Mouse (Mus musculus) skeletal muscle tissue, adult 2 months (tissue): ENCODE measurements around the gene Tspan5.

Source experiments
- DNase-seq: peaks from one replicate; pipeline ENCODE4 v3.0.0-alpha.2; 2012; ENCODE audit warnings: low read depth, low spot score

Tspan5 gene

GRCm38 (mm10) chr3:138807795-138808194 is 65.8 kb downstream of the Tspan5 start:
- DNase-seq: no peak

- DNase-seq: no peak
Measured at GRCm38 (mm10) chr3:138809509-138809908, 67.5 kb downstream of the Tspan5 start.

DNA sequence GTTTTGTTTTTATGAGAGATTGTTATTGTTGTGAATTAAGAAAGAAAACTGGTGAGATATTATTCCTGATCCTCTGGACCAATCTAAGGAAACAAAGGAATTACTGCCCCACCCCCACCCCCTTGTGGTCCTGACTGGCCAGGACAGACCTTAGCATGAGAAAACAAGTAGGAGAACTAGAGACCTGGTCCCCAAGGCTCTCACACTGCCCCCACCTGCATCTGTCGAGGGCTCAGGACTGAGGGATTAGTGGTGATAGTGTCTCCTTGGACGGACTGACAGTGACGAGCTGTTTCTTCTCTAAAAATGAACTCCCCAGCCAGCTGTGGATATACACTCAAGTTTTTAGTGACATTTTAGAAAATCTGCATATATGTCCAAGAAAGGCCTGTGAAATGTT is 70.6 kb downstream of the Tspan5 start:
- no peak for DNase-seq

DNA sequence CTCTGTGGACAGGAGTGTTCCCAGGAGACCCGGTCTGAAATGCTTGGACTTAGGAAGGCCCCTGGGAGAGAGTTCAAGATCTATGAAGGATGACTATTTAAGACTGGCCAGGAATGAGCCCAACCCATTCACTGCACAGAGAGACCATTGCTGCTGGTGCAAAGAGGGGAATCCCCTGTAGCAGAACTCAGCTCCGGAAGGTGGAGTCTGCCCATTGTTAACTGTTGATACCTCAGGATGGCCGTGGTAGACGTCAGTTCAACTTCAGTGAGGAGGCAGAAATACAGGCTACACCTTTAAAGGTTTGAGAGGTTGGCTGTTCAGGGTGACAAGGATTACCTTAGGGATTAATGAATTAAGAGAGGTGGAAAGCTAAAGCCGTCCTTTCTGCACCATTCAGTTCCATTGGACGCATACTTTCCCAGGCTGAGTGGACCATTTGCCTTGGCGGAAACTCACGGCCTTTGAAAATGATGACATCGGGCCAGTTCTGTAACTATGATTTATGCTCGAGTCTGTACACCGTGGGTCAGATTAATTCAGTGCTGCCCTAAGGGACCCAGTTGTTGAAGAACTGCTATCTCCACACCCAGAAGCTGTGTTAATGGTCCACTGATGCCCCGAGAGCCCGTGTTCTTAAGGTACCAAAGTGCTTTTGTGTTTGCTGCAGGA is 71.3 kb downstream of the Tspan5 start:
- DNase-seq: no peak

GRCm38 (mm10) chr3:138814457-138814856 is 72.5 kb downstream of the Tspan5 start:
- no peak for DNase-seq

DNA sequence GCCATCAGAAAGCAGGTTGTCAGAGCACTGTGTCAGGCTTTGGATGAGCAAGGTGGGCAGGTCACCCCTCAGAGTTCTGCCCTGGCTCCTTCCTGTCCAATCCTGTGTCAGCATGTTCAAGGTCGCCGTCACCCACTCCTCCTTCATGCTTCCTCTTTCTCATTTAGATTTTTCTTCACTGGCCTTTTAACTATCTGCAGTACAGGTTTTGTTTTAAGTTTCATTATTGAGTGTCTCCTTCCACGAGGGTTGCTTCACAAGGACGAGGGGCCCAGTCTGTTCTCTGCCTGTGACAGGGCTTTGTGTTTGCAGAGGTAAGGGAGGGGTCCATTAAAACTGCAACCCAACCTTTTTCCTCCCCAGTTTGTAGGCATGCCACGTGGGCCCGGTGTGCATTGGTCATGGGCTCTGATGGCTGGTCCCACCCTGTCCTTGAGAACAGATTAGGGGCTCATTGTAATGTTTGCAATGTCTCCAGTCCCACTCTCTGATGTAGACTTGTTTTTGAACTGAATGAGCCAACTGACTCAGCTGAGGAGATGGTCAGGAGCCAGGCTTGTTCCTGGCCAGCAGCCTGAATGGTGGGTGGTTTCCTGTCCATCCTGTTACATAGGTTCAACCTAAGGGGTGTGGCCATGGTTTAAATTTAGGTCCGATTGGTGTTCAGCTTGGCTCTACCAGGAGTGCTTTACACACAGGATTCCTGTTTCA is 73.3 kb downstream of the Tspan5 start:
- DNase-seq: peak; percentile 16

DNA sequence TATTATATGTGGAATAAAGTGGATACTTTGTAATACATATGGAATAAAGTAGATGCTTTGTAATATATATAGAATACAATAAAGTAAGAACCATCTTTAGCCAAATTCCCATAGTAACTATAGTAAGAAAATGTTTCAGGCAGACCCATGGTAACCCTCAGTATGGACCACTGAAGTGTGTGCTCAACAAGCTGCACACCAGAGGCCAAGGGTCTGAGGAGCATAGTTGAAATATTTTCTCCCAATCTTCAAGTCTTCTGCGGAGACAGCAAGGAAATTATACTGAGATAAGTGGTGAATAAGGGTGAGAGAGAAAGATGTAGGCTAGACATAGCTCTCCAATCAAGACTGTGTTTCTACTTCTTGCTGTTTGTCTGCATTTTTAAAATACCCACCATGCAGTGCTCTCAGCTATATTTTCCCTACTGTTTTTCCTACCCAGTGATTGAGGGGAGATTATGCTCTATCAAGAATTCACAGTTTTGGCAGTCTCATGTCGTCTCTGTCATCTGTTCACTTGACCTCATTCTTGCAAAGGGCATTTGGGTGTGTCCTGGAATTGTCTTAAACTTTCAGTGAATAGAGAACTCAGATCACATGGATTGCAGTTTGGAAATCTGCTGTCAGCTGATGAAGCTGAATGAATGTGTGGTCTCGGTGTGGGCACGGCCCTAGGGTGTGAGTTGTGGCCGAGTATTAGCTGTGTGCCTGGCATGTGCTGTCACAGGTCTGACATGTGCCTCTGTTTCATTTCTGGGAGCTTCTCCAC is 75.1 kb downstream of the Tspan5 start:
- peak; percentile 16 for DNase-seq

DNA sequence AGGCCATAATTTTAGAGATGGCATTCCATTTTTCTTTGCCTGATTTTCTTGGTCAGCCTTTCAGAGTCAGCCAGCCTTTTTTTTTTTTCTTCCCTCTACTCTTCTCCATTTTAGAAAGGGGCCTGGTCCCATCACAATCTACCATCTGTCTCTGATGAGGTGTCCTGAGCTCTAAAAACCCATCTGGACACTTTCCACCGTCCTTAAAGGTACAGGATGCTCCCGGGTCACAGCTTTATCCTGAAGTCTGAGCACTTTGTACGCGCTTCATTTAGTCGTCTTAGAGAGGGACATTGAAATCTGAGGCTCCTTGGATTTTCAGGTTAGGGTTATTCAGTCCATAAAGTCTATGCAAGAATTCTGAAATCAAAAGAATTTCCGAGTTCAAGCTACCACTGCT is 77.9 kb downstream of the Tspan5 start:
- no peak for DNase-seq

DNA sequence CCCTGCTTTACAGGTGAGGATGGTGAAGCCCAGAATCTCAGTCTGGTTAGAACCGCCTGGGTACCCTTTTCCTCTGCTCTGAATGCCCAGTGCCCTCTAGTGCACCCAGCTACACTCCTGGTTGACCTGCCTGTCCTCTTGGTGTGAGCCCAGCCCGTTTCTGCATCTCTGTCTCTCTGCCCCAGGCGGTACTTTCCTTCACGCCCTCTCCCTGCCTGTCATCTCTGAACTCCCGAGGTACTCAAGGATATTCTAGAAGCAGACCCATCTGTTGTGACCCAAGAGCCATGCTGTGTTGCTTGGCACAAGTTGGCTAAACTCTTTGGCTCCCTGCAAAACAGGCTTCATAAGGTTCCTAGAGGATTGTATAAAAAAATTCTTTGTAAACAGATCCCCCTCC is 78.3 kb downstream of the Tspan5 start:
- DNase-seq: no peak

DNA sequence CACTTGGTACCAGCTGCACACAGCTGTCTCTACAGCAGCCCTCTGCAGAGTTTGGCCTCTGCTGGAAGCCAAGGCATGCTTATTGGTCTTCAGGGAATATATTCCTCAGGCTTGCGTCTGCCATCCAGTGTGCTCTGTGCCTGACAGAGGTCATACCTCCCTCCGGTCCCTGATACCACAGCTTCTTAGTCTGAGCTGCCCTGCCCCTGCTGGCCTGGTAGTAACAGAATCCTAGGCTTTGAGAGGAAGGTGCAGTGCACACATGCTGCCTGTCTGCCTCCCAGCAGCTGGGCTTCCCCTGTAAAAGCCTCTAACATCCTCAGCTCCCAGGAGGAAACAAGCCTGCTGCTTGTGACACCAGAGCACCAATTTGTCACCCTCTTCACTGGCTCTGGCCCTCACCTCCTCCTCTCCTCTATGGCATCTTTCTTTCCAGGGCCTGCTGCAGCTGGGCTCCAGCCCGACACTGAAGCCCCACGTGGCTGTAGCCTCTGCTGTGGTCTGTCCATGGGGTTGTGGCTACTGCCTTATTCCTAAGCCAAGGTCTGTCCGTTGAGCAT is 80.0 kb downstream of the Tspan5 start:
- DNase-seq: no peak

DNA sequence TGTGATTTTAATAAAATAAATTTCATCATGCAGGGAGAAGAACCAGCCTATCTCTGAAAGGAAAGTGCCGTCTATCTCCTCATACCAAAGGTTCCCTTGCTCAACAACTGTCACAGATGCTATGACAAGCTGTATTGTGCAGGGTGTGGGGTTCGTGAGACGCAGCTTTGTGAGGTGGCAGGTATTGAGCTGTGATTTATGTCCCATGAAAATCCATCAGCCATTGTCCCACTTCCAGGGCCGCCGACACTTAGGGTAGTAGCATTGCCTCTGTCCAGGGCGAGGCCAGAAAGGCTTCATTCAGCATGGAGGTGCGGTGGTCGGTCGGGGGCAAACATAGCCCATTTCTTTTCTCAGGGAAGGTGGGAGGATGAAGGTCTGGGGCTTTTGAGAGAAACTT is 81.9 kb downstream of the Tspan5 start:
- no peak for DNase-seq

DNA sequence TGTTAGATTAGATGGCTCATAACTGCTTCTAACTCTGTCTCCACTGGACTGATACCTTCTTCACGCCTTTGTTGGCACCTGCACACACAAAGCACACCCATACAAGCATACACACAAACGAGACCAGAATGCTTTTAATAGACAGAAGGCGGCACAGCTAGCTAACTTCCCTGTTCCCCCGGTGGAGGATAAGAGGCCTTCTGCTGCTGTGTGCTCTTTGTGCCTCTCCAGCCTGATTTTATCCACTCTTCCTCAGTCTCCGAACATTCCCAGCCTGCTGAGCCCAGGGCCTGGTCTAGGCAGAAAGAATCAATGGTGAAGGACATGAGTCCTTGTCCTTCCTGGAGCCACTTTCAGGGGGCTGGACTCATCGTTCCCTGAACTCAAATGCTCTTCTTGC is 83.3 kb downstream of the Tspan5 start:
- DNase-seq: no peak

GRCm38 (mm10) chr3:138826243-138826800 is 84.3 kb downstream of the Tspan5 start:
- DNase-seq: no peak

DNA sequence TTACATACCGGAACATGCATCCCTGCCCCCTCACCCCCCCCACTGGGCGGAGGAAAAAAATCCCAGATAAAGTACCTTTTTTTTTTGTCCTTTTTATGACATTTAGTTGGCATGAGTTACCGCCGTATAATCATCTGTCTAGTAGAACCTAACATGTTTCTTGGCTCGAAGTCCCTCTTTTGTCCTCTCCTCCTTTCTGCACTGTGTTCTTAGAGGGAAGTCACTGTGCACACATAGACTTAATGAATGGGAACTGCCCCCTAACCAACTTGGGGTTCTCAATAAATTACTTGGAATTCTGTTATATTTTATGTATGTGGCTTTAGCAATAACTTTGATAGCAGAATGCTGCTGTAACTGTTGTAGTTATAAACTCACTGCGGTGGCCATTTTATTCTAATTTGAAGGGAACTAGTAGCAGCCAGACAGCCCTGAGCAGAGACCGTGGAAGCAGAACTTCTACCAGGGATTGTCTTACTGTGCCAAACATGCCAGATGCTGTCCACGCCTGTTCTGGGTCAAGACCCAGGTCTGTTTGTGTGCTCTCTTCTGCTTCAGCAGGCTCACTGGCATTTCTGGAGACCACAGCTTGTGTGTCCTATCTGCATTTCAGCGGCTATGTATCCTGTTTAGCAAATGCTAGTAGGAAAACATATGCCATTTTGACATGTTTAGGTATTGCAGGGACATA is 91.0 kb downstream of the Tspan5 start:
- DNase-seq: no peak

DNA sequence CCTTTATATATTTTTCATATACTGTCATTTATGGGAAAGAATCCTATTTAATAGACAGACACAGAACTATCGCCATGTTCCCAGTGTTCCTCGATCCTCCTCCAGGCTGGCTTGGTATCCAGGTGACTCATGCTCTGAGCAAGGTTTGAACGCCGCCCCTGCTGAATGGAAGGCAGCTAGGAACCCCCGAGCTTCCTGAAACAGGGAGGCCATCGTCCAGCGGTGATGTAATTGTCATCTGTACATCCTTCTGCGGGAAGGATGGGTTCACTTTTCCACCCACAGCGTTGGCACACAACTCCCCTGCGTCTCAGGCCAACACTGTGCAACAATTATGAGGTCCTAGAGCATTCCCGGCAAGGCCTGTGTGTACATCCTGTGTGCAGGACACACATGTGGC is 92.2 kb downstream of the Tspan5 start:
- DNase-seq: no peak

DNA sequence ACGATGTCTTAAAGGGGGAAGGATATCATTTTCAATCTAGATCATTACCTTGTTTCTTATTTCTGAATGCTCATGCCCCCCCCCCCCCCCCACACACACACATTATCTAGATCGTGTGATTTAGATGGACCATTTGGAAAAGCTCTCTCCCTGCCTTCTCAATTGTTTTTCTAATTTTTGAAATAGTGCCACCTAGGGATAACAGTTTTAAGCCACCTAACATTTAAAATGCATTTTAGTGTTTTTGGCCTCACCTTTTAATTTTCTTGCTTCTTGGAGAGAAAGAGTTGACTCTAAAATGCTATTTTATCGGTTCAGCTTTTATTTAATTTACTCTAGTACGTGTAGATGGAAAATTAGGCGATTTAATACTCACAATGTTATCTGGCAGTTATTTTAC is 94.9 kb downstream of the Tspan5 start:
- DNase-seq: no peak

- no peak for DNase-seq
Measured at GRCm38 (mm10) chr3:138837651-138838050, 95.7 kb downstream of the Tspan5 start.

DNA sequence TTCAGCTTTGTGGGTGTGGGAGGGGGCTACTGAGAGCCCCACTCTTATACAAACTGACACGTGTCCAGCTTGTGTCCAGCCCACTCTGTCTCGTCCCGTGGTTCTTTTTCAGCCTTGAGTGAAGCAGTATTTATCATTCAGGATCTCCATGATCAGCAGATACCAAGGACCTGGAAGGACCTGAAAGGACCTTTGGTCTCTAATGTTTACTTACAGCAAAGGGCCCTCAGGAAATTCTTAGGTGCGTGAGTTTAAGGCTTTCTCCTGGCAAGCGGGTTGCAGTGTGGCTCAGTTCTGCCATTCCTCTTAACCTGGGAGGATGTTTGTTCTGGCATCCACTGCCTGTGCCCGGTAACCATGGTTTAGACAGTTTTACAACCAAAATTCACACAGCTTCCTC is 97.7 kb downstream of the Tspan5 start:
- no peak for DNase-seq

DNA sequence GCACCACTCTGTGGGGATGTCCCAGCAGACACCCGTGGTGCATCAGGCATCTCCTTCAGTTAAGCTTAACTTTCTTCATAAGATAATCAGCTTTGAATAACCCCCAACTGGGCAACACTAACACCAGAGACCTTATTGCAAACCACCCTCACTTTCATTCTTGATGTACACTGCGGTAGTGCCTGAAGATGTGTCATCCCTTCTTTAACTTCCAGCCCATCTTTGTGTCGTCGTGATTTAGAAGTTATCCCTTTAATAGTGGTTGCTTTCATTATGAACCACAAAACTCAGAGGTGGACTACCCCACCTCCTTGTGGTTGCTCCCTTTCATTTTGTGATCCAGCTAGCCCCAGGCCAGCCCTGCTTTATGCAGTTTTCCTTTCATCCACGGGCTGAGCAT is 99.3 kb downstream of the Tspan5 start:
- DNase-seq: no peak

DNA sequence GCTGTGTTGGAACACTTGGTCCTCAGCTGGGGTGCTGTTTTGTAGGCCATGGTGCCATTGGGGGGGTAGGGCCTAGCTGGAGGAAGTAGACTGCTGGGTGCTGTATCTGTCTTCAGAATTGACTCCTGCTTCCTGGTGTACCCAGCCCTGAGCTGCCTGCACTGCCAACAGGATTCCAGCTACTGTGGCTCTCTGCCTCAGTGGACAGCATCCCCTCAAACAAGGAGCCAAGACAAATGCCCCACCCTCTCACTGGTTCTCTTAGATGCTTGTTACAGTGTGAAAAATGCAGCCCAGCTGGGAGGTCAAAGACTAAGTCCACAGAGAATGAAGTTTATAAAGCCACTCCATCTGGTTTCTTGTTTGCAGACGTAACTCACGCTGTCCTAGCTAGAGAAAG is 101.2 kb downstream of the Tspan5 start:
- no peak for DNase-seq

DNA sequence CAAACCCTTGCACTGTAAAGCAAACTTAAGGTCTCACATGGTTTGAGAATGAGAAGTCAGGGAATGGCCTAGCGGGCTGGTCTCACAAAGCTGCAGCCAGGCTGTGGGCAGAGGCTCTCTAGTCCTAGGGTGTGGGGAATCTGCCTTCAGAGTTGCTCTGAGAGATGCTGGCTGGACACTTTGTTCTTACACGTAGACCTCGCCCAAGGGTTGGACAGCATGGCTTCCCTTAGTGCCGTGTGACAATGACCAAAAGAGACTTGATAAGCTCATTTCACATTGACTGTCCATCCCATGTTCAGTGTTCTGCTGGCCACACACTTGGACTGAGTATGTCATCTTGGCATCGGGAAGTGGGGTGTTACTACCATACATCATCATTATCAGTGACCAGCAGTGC is 101.6 kb downstream of the Tspan5 start:
- DNase-seq: peak; percentile 47

- DNase-seq: no peak
Measured at GRCm38 (mm10) chr3:138845820-138846219, 103.8 kb downstream of the Tspan5 start.
